In the genomic region with DNA sequence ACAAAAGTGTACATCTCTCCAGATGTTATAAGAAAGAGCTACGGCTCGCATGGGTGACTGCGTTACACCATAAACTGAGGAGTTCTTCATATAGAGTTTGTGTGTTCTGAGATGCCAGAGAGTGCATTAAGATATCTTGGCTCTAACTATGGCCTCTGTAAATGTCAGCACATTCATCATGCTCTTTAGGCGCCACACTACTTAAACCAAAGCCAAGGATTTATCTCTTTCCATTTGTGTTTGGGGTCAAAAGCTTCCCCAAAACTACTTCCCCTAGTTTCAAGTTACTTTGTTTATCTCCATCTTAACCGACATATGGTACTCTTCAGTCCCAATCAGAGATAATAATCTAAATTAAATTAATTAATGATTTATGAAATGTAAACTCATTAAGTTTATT, we compare ENCODE assay signal across 25 mouse cellular contexts.
DNase-seq lines count a peak whose midpoint lies in the region; ATAC-seq and TF ChIP-seq lines count a peak whose summit lies in the region.
"Had no signal": no experiment of that assay in that cellular context is flagged by ENCODE, and none has a peak within 500 bp of the region (broad histone marks: within the 10 kb centered on the region; RNA-seq: fewer than 3 reads in every experiment).

No protein-coding gene starts in this region.

- no peak for TF ChIP-seq CTCF in kidney, adult 2 months (conservative IDR thresholded peaks at IDR 0.05; ENCODE audit: insufficient read depth, insufficient read length, low read depth, low read length)
- no peak for TF ChIP-seq CTCF in lung, embryonic 14.5 days (IDR thresholded peaks at IDR 0.05; ENCODE audit: low read depth)
- TF ChIP-seq CTCF in stomach, postnatal 0 days (IDR thresholded peaks at IDR 0.05; ENCODE audit: low read depth) = no peak
- TF ChIP-seq CTCF in heart, adult 2 months (IDR thresholded peaks at IDR 0.05) = no peak

- ATAC-seq in kidney, embryonic 14.5 days (ENCODE audit: low FRiP score, low TSS enrichment) = peak; percentile 34
- peak; percentile 66; the same call in 1 of the 2 replicates for ATAC-seq in lung, embryonic 14.5 days (ENCODE audit: insufficient read depth)
- peak; percentile 44; the same call in 1 of the 2 replicates for ATAC-seq in stomach, embryonic 16.5 days (ENCODE audit: insufficient read depth, low FRiP score)
- no peak for ATAC-seq in stomach, postnatal 0 days (ENCODE audit: low FRiP score, low TSS enrichment)
- ATAC-seq: forebrain, embryonic 13.5 days; forebrain, embryonic 16.5 days had no signal

- TF ChIP-seq EP300 in stomach, postnatal 0 days (optimal IDR thresholded peaks at IDR 0.05) = no peak
- TF ChIP-seq EP300 in heart, adult 2 months (IDR thresholded peaks at IDR 0.05; ENCODE audit: insufficient read depth, low read depth, low read length) = no peak

- H3K4me2 ChIP-seq in kidney, embryonic 14.5 days (replicated peaks; ENCODE audit: low read depth, low read length) = no peak overlapping the region
- H3K4me2 ChIP-seq in lung, embryonic 14.5 days = no peak overlapping the region
- no peak overlapping the region for H3K4me2 ChIP-seq in stomach, embryonic 16.5 days (ENCODE audit: low read depth, low read length)
- no peak overlapping the region for H3K4me2 ChIP-seq in stomach, postnatal 0 days (replicated peaks; ENCODE audit: low read depth)
- H3K4me2 ChIP-seq: forebrain, embryonic 13.5 days; heart, embryonic 11.5 days; hindbrain, embryonic 12.5 days; hindbrain, embryonic 15.5 days had no signal

- no peak overlapping the region for H3K4me3 ChIP-seq in kidney, embryonic 14.5 days (ENCODE audit: low read length)
- H3K4me3 ChIP-seq in kidney, adult 2 months (ENCODE audit: insufficient read depth, low read depth, low read length) = no peak overlapping the region
- no peak overlapping the region for H3K4me3 ChIP-seq in lung, embryonic 14.5 days (ENCODE audit: low read depth, low read length)
- no peak overlapping the region for H3K4me3 ChIP-seq in stomach, embryonic 16.5 days (replicated peaks; ENCODE audit: low read length)
- no peak overlapping the region for H3K4me3 ChIP-seq in stomach, postnatal 0 days (ENCODE audit: low read depth, low read length)
- H3K4me3 ChIP-seq in heart, adult 2 months = no peak overlapping the region
- H3K4me3 ChIP-seq: forebrain, embryonic 10.5 days; forebrain, embryonic 13.5 days; hindbrain, embryonic 12.5 days; hindbrain, embryonic 15.5 days had no signal

- no peak overlapping the region for H3K9ac ChIP-seq in kidney, embryonic 14.5 days (ENCODE audit: low read depth, low read length)
- no peak overlapping the region for H3K9ac ChIP-seq in lung, embryonic 14.5 days
- H3K9ac ChIP-seq in stomach, embryonic 16.5 days (ENCODE audit: low read length) = no peak overlapping the region
- no peak overlapping the region for H3K9ac ChIP-seq in stomach, postnatal 0 days (ENCODE audit: low read length)
- H3K9ac ChIP-seq in heart, adult 2 months (ENCODE audit: low read depth, low read length) = no peak overlapping the region
- H3K9ac ChIP-seq: forebrain, embryonic 13.5 days; hindbrain, embryonic 12.5 days; hindbrain, embryonic 15.5 days had no signal

- H3K36me3 ChIP-seq in kidney, embryonic 14.5 days (ENCODE audit: control insufficient read depth, insufficient read depth, low read length) = no peaks in the 10 kb centered on the region
- H3K36me3 ChIP-seq in kidney, adult 2 months (ENCODE audit: control insufficient read depth, insufficient read depth, low read length) = no peaks in the 10 kb centered on the region
- H3K36me3 ChIP-seq in lung, embryonic 14.5 days (ENCODE audit: insufficient read depth) = no peaks in the 10 kb centered on the region
- no peaks in the 10 kb centered on the region for H3K36me3 ChIP-seq in stomach, embryonic 16.5 days (ENCODE audit: control insufficient read depth, insufficient read depth, low read length)
- no peaks in the 10 kb centered on the region for H3K36me3 ChIP-seq in stomach, postnatal 0 days (ENCODE audit: control insufficient read depth, insufficient read depth, low read length)
- H3K36me3 ChIP-seq in heart, adult 2 months (ENCODE audit: control insufficient read depth, insufficient read depth, low read length) = no peaks in the 10 kb centered on the region
- H3K36me3 ChIP-seq: forebrain, embryonic 10.5 days; G1E; hindbrain, embryonic 12.5 days; hindbrain, embryonic 15.5 days had no signal

- no peaks in the 10 kb centered on the region for H3K27me3 ChIP-seq in kidney, embryonic 14.5 days (ENCODE audit: control insufficient read depth, insufficient read depth, low read length)
- no peaks in the 10 kb centered on the region for H3K27me3 ChIP-seq in kidney, adult 2 months (replicated peaks; ENCODE audit: control insufficient read depth, insufficient read depth, low read length)
- no peaks in the 10 kb centered on the region for H3K27me3 ChIP-seq in lung, embryonic 14.5 days (ENCODE audit: insufficient read depth, low read length)
- no peaks in the 10 kb centered on the region for H3K27me3 ChIP-seq in stomach, embryonic 16.5 days (ENCODE audit: control insufficient read depth, insufficient read depth, low read length)
- H3K27me3 ChIP-seq in stomach, postnatal 0 days (ENCODE audit: control insufficient read depth, insufficient read depth, low read length) = no peaks in the 10 kb centered on the region
- H3K27me3 ChIP-seq in heart, adult 2 months (ENCODE audit: control insufficient read depth, insufficient read depth, low read length) = no peaks in the 10 kb centered on the region
- H3K27me3 ChIP-seq: CH12.LX; forebrain, embryonic 13.5 days; hindbrain, embryonic 12.5 days; hindbrain, embryonic 15.5 days had no signal

- H3K79me2 ChIP-seq in heart, adult 2 months (replicated peaks; ENCODE audit: control insufficient read depth, insufficient read depth, low read length) = no peaks in the 10 kb centered on the region

- peak overlapping the region; percentile 65; the same call in 1 of the 2 replicates for H3K27ac ChIP-seq in kidney, embryonic 14.5 days (ENCODE audit: low read depth, low read length)
- H3K27ac ChIP-seq in kidney, adult 2 months (ENCODE audit: insufficient read depth, low read depth, low read length) = no peak overlapping the region
- H3K27ac ChIP-seq in lung, embryonic 14.5 days (ENCODE audit: low read depth) = no peak overlapping the region
- no peak overlapping the region for H3K27ac ChIP-seq in stomach, embryonic 16.5 days (ENCODE audit: low read length)
- no peak overlapping the region for H3K27ac ChIP-seq in stomach, postnatal 0 days (replicated peaks)
- H3K27ac ChIP-seq in heart, adult 2 months = no peak overlapping the region
- H3K27ac ChIP-seq: forebrain, embryonic 10.5 days; forebrain, embryonic 13.5 days; hindbrain, embryonic 12.5 days; hindbrain, embryonic 15.5 days had no signal

- intact Hi-C loops in heart, adult 2 months (cut with DNase I) = no loop called here

- no peak for TF ChIP-seq POLR2A in kidney, adult 2 months (IDR thresholded peaks at IDR 0.05; ENCODE audit: low read depth, low read length)
- no peak for TF ChIP-seq POLR2A in heart, adult 2 months (IDR thresholded peaks at IDR 0.05; ENCODE audit: insufficient read depth, low read depth, low read length)

- WGBS in kidney, embryonic 14.5 days = 25% methylated on average over 5 of the region's 5 CpGs
- 79% methylated on average over 5 of the region's 5 CpGs for WGBS in kidney, adult 2 months
- 18% methylated on average over 5 of the region's 5 CpGs for WGBS in lung, embryonic 14.5 days
- WGBS in stomach, embryonic 16.5 days = 39% methylated on average over 5 of the region's 5 CpGs
- WGBS in stomach, postnatal 0 days = 47% methylated on average over 5 of the region's 5 CpGs
- WGBS in heart, adult 2 months = 86% methylated on average over 5 of the region's 5 CpGs

- H3K4me1 ChIP-seq in kidney, embryonic 14.5 days (ENCODE audit: control insufficient read depth, insufficient read depth, low read length) = peaks cover 12% of the 10 kb centered on the region
- peaks cover 14% of the 10 kb centered on the region for H3K4me1 ChIP-seq in kidney, adult 2 months (ENCODE audit: control insufficient read depth, insufficient read depth, low read length)
- peaks cover 11% of the 10 kb centered on the region for H3K4me1 ChIP-seq in lung, embryonic 14.5 days (ENCODE audit: insufficient read depth)
- peaks cover 7% of the 10 kb centered on the region; the same call in 1 of the 2 replicates for H3K4me1 ChIP-seq in stomach, embryonic 16.5 days (ENCODE audit: control insufficient read depth, insufficient read depth, low read length)
- H3K4me1 ChIP-seq in stomach, postnatal 0 days (replicated peaks; ENCODE audit: control insufficient read depth, insufficient read depth) = no peaks in the 10 kb centered on the region
- peaks cover 2% of the 10 kb centered on the region for H3K4me1 ChIP-seq in heart, adult 2 months (ENCODE audit: control insufficient read depth, insufficient read depth, low read length)
- H3K4me1 ChIP-seq: forebrain, embryonic 10.5 days; forebrain, embryonic 13.5 days; hindbrain, embryonic 12.5 days; hindbrain, embryonic 15.5 days had no signal

- H3K9me3 ChIP-seq in kidney, embryonic 14.5 days (ENCODE audit: control insufficient read depth, low read length) = no peaks in the 10 kb centered on the region
- H3K9me3 ChIP-seq in lung, embryonic 14.5 days (ENCODE audit: low read depth, low read length) = no peaks in the 10 kb centered on the region
- H3K9me3 ChIP-seq in stomach, embryonic 16.5 days (replicated peaks; ENCODE audit: control insufficient read depth, low read length) = no peaks in the 10 kb centered on the region
- no peaks in the 10 kb centered on the region for H3K9me3 ChIP-seq in stomach, postnatal 0 days (ENCODE audit: control insufficient read depth, low read length)
- H3K9me3 ChIP-seq: forebrain, embryonic 10.5 days; forebrain, embryonic 13.5 days; G1E; hindbrain, embryonic 12.5 days; hindbrain, embryonic 15.5 days had no signal

- DNase-seq in kidney, adult 2 months = no peak
- peak; percentile 49 for DNase-seq in lung, embryonic 14.5 days
- DNase-seq in lung, postnatal 25 days (ENCODE audit: low spot score) = no peak
- no peak for DNase-seq in stomach, postnatal 0 days (ENCODE audit: low spot score)
- DNase-seq in mesoderm, embryonic 11.5 days (ENCODE audit: low read depth, low spot score) = peak; percentile 23
- no peak for DNase-seq in heart, adult 2 months
- DNase-seq: adrenal gland, adult 8-10 months; adrenal gland, postnatal 25 days; B cell, adult 2 months; cerebellum, adult 11-12 months; cerebellum, adult 8-10 months; cerebellum, postnatal 10 days; cerebellum, postnatal 36 days; gastrocnemius, postnatal 10 days; gastrocnemius, postnatal 36 days had no signal

Comparison
In these comparisons a context has a peak if more than half of its experiments do, and no peak if none do; other contexts are left out.
1. DNase-seq: peak in lung, embryonic 14.5 days (single experiment) and mesoderm, embryonic 11.5 days (single experiment); none in kidney, adult 2 months (single experiment), lung, postnatal 25 days (single experiment), stomach, postnatal 0 days (single experiment) and heart, adult 2 months (0 of 2).